Mouse (Mus musculus): ENCODE measurements around the gene Ar. TPM values are rescaled to one million over a fixed set of nuclear protein-coding genes. Genes with fewer than 3 reads are reported as not detected.
A peak's percentile ranks its signal among the peaks of the same experiment; 100 is the strongest.

The Ar gene
- polyA plus RNA-seq (2014; fragmentation: Nextera tagmentation; extraction: Ambion mirVana): 0.25 and 0.28 TPM in 2 replicates

GRCm38 (mm10) chrX:98148531-98149342 is at the start of gene Ar:
Ar (plus strand) TSS chrX:98148769.
- Histone ChIP-seq H3K36me3 (ENCODE audit: control insufficient read depth, insufficient read depth, low read length) (no peaks in the 10 kb centered on the region), H3K4me3 (ENCODE audit: low read depth, low read length) (peak within 1 kb of the TSS; percentile 26), H3K9ac (replicated peaks; ENCODE audit: low read depth, low read length) (no peak within 1 kb of the TSS), H3K27me3 (ENCODE audit: control insufficient read depth, insufficient read depth, low read length) (0 out of 2 replicates have a peak, but pooled peaks cover 10% of the 10 kb centered on the region), H3K4me1 (ENCODE audit: control insufficient read depth, insufficient read depth, low read length) (no peaks in the 10 kb centered on the region), H3K4me2 (replicated peaks; ENCODE audit: low read depth, low read length) (peak within 1 kb of the TSS; percentile 46), H3K9me3 (ENCODE audit: control insufficient read depth, low read depth, low read length) (no peaks in the 10 kb centered on the region), H3K27ac (ENCODE audit: low read length) (no peak within 1 kb of the TSS)
- ATAC-seq (ENCODE audit: insufficient number of reproducible peaks, insufficient read depth, low FRiP score, low read depth): peak; percentile 61; the same call in 1 of the 2 replicates
- WGBS: 21% methylated on average over 20 of the region's 27 CpGs

GRCm38 (mm10) chrX:98149724-98150392 is 1.3 kb downstream of the Ar start:
- Histone ChIP-seq H3K36me3 (ENCODE audit: control insufficient read depth, insufficient read depth, low read length) (no peaks in the 10 kb centered on the region), H3K27ac (ENCODE audit: low read length) (no peak overlapping the region), H3K4me2 (replicated peaks; ENCODE audit: low read depth, low read length) (peak overlapping the region; percentile 46), H3K9ac (replicated peaks; ENCODE audit: low read depth, low read length) (no peak overlapping the region), H3K9me3 (ENCODE audit: control insufficient read depth, low read depth, low read length) (no peaks in the 10 kb centered on the region), H3K4me3 (ENCODE audit: low read depth, low read length) (peak overlapping the region; percentile 22), H3K4me1 (ENCODE audit: control insufficient read depth, insufficient read depth, low read length) (no peaks in the 10 kb centered on the region), H3K27me3 (ENCODE audit: control insufficient read depth, insufficient read depth, low read length) (0 out of 2 replicates have a peak, but pooled peaks cover 10% of the 10 kb centered on the region)
- 22% methylated on average over 30 of the region's 30 CpGs for WGBS
- no peak for ATAC-seq (ENCODE audit: insufficient number of reproducible peaks, insufficient read depth, low FRiP score, low read depth)

GRCm38 (mm10) chrX:98150393-98151119 is 2.0 kb downstream of the Ar start:
- peak overlapping the region; percentile 46 for H3K4me2 ChIP-seq (replicated peaks; ENCODE audit: low read depth, low read length)
- no peaks in the 10 kb centered on the region for H3K4me1 ChIP-seq (ENCODE audit: control insufficient read depth, insufficient read depth, low read length)
- H3K27me3 ChIP-seq (ENCODE audit: control insufficient read depth, insufficient read depth, low read length): 0 out of 2 replicates have a peak, but pooled peaks cover 10% of the 10 kb centered on the region
- peak overlapping the region; percentile 22 for H3K4me3 ChIP-seq (ENCODE audit: low read depth, low read length)
- no peak overlapping the region for H3K27ac ChIP-seq (ENCODE audit: low read length)
- H3K9me3 ChIP-seq (ENCODE audit: control insufficient read depth, low read depth, low read length): no peaks in the 10 kb centered on the region
- WGBS: 19% methylated on average over 33 of the region's 33 CpGs
- no peak for ATAC-seq (ENCODE audit: insufficient number of reproducible peaks, insufficient read depth, low FRiP score, low read depth)
- H3K9ac ChIP-seq (replicated peaks; ENCODE audit: low read depth, low read length): no peak overlapping the region
- no peaks in the 10 kb centered on the region for H3K36me3 ChIP-seq (ENCODE audit: control insufficient read depth, insufficient read depth, low read length)

- H3K36me3 ChIP-seq (ENCODE audit: control insufficient read depth, insufficient read depth, low read length): no peaks in the 10 kb centered on the region
- no peaks in the 10 kb centered on the region for H3K27me3 ChIP-seq (ENCODE audit: control insufficient read depth, insufficient read depth, low read length)
- ATAC-seq (ENCODE audit: insufficient number of reproducible peaks, insufficient read depth, low FRiP score, low read depth): no peak
- H3K9me3 ChIP-seq (ENCODE audit: control insufficient read depth, low read depth, low read length): no peaks in the 10 kb centered on the region
- no peaks in the 10 kb centered on the region for H3K4me1 ChIP-seq (ENCODE audit: control insufficient read depth, insufficient read depth, low read length)
- no peak overlapping the region for H3K4me2 ChIP-seq (replicated peaks; ENCODE audit: low read depth, low read length)
- no peak overlapping the region for H3K9ac ChIP-seq (replicated peaks; ENCODE audit: low read depth, low read length)
- no peak overlapping the region for H3K4me3 ChIP-seq (ENCODE audit: low read depth, low read length)
- H3K27ac ChIP-seq (ENCODE audit: low read length): no peak overlapping the region
Measured at GRCm38 (mm10) chrX:98189759-98190158, 41.2 kb downstream of the Ar start.

GRCm38 (mm10) chrX:98205766-98206165 is 57.2 kb downstream of the Ar start:
- Histone ChIP-seq H3K4me1 (ENCODE audit: control insufficient read depth, insufficient read depth, low read length) (no peaks in the 10 kb centered on the region), H3K27me3 (ENCODE audit: control insufficient read depth, insufficient read depth, low read length) (no peaks in the 10 kb centered on the region), H3K4me3 (ENCODE audit: low read depth, low read length) (no peak overlapping the region), H3K9me3 (ENCODE audit: control insufficient read depth, low read depth, low read length) (no peaks in the 10 kb centered on the region), H3K9ac (replicated peaks; ENCODE audit: low read depth, low read length) (no peak overlapping the region), H3K27ac (ENCODE audit: low read length) (no peak overlapping the region), H3K36me3 (ENCODE audit: control insufficient read depth, insufficient read depth, low read length) (no peaks in the 10 kb centered on the region), H3K4me2 (replicated peaks; ENCODE audit: low read depth, low read length) (no peak overlapping the region)
- ATAC-seq (ENCODE audit: insufficient number of reproducible peaks, insufficient read depth, low FRiP score, low read depth): no peak
- WGBS: 55% methylated on average over 3 of the region's 3 CpGs

- Histone ChIP-seq H3K36me3 (ENCODE audit: control insufficient read depth, insufficient read depth, low read length) (no peaks in the 10 kb centered on the region), H3K9me3 (ENCODE audit: control insufficient read depth, low read depth, low read length) (no peaks in the 10 kb centered on the region), H3K4me1 (ENCODE audit: control insufficient read depth, insufficient read depth, low read length) (no peaks in the 10 kb centered on the region), H3K27me3 (ENCODE audit: control insufficient read depth, insufficient read depth, low read length) (no peaks in the 10 kb centered on the region), H3K4me3 (ENCODE audit: low read depth, low read length) (no peak overlapping the region), H3K9ac (replicated peaks; ENCODE audit: low read depth, low read length) (no peak overlapping the region), H3K27ac (ENCODE audit: low read length) (no peak overlapping the region), H3K4me2 (replicated peaks; ENCODE audit: low read depth, low read length) (no peak overlapping the region)
- ATAC-seq (ENCODE audit: insufficient number of reproducible peaks, insufficient read depth, low FRiP score, low read depth): no peak
- 76% methylated on average over 4 of the region's 4 CpGs for WGBS
Measured at GRCm38 (mm10) chrX:98207166-98207565, 58.6 kb downstream of the Ar start.

GRCm38 (mm10) chrX:98216103-98216502 is 67.5 kb downstream of the Ar start:
- no peak overlapping the region for H3K4me2 ChIP-seq (replicated peaks; ENCODE audit: low read depth, low read length)
- no peaks in the 10 kb centered on the region for H3K36me3 ChIP-seq (ENCODE audit: control insufficient read depth, insufficient read depth, low read length)
- no peaks in the 10 kb centered on the region for H3K4me1 ChIP-seq (ENCODE audit: control insufficient read depth, insufficient read depth, low read length)
- no peaks in the 10 kb centered on the region for H3K9me3 ChIP-seq (ENCODE audit: control insufficient read depth, low read depth, low read length)
- H3K9ac ChIP-seq (replicated peaks; ENCODE audit: low read depth, low read length): no peak overlapping the region
- ATAC-seq (ENCODE audit: insufficient number of reproducible peaks, insufficient read depth, low FRiP score, low read depth): no peak
- WGBS: 72% methylated on average over 1 of the region's 1 CpGs
- H3K4me3 ChIP-seq (ENCODE audit: low read depth, low read length): no peak overlapping the region
- no peaks in the 10 kb centered on the region for H3K27me3 ChIP-seq (ENCODE audit: control insufficient read depth, insufficient read depth, low read length)
- H3K27ac ChIP-seq (ENCODE audit: low read length): no peak overlapping the region

- Histone ChIP-seq H3K36me3 (ENCODE audit: control insufficient read depth, insufficient read depth, low read length) (no peaks in the 10 kb centered on the region), H3K27me3 (ENCODE audit: control insufficient read depth, insufficient read depth, low read length) (no peaks in the 10 kb centered on the region), H3K9ac (replicated peaks; ENCODE audit: low read depth, low read length) (no peak overlapping the region), H3K27ac (ENCODE audit: low read length) (no peak overlapping the region), H3K4me3 (ENCODE audit: low read depth, low read length) (no peak overlapping the region), H3K4me1 (ENCODE audit: control insufficient read depth, insufficient read depth, low read length) (no peaks in the 10 kb centered on the region), H3K4me2 (replicated peaks; ENCODE audit: low read depth, low read length) (no peak overlapping the region), H3K9me3 (ENCODE audit: control insufficient read depth, low read depth, low read length) (no peaks in the 10 kb centered on the region)
- 80% methylated on average over 4 of the region's 4 CpGs for WGBS
- ATAC-seq (ENCODE audit: insufficient number of reproducible peaks, insufficient read depth, low FRiP score, low read depth): no peak
Measured at GRCm38 (mm10) chrX:98239011-98239410, 90.4 kb downstream of the Ar start.
